Mouse (Mus musculus): Measurements from ENCODE around the gene Gm9999. TPM values are rescaled to one million over a fixed set of nuclear protein-coding genes. Genes with fewer than 3 reads are reported as not detected.
A peak's percentile ranks its signal among the peaks of the same experiment; 100 is the strongest.

Gene Gm9999
- polyA plus RNA-seq, 1 experiment from 2014 or later = not detected

GRCm38 (mm10) chr7:46962132-46962531 lies 21.2 kb upstream of the Gm9999 start:
- no peak overlapping the region for H3K4me3 ChIP-seq (ENCODE audit: low read depth, low read length)
- H3K27ac ChIP-seq (replicated peaks) = peak overlapping the region; percentile 84
- H3K36me3 ChIP-seq (ENCODE audit: control insufficient read depth, insufficient read depth, low read length) = no peaks in the 10 kb centered on the region
- no peak overlapping the region for H3K9ac ChIP-seq (ENCODE audit: low read length)
- no peaks in the 10 kb centered on the region for H3K27me3 ChIP-seq (ENCODE audit: control insufficient read depth, insufficient read depth, low read length)
- no peaks in the 10 kb centered on the region for H3K9me3 ChIP-seq (ENCODE audit: control insufficient read depth, low read length)
- no peak; the same call in 1 of the 2 replicates for TF ChIP-seq CTCF (IDR thresholded peaks at IDR 0.05; ENCODE audit: low read depth)
- TF ChIP-seq EP300 (optimal IDR thresholded peaks at IDR 0.05) = no peak
- no peak for DNase-seq (ENCODE audit: low spot score)
- H3K4me2 ChIP-seq (replicated peaks; ENCODE audit: low read depth) = no peak overlapping the region
- H3K4me1 ChIP-seq (replicated peaks; ENCODE audit: control insufficient read depth, insufficient read depth) = 0 out of 2 replicates have a peak, but pooled peaks cover 2% of the 10 kb centered on the region
- no peak for ATAC-seq (ENCODE audit: low FRiP score, low TSS enrichment)

GRCm38 (mm10) chr7:46962806-46963618 lies 20.4 kb upstream of the Gm9999 start:
- no peaks in the 10 kb centered on the region for H3K27me3 ChIP-seq (ENCODE audit: control insufficient read depth, insufficient read depth, low read length)
- peak overlapping the region; percentile 84 for H3K27ac ChIP-seq (replicated peaks)
- H3K9me3 ChIP-seq (ENCODE audit: control insufficient read depth, low read length) = no peaks in the 10 kb centered on the region
- H3K4me1 ChIP-seq (replicated peaks; ENCODE audit: control insufficient read depth, insufficient read depth) = 0 out of 2 replicates have a peak, but pooled peaks cover 2% of the 10 kb centered on the region
- 1% methylated on average over 9 of the region's 9 CpGs for WGBS
- no peak overlapping the region for H3K9ac ChIP-seq (ENCODE audit: low read length)
- DNase-seq (ENCODE audit: low spot score) (peak; percentile 77), ATAC-seq (ENCODE audit: low FRiP score, low TSS enrichment) (peak; percentile 74)
- peak overlapping the region; percentile 42 for H3K4me2 ChIP-seq (replicated peaks; ENCODE audit: low read depth)
- H3K4me3 ChIP-seq (ENCODE audit: low read depth, low read length) = no peak overlapping the region
- H3K36me3 ChIP-seq (ENCODE audit: control insufficient read depth, insufficient read depth, low read length) = no peaks in the 10 kb centered on the region
- TF ChIP-seq CTCF (IDR thresholded peaks at IDR 0.05; ENCODE audit: low read depth) = peak; percentile 93
- no peak for TF ChIP-seq EP300 (optimal IDR thresholded peaks at IDR 0.05)

- 64% methylated on average over 7 of the region's 7 CpGs for WGBS
- ATAC-seq (ENCODE audit: low FRiP score, low TSS enrichment) = no peak
These were observed 19.3 kb upstream of the Gm9999 start for GRCm38 (mm10) chr7:46964070-46964469.

GRCm38 (mm10) chr7:46969898-46970297 lies 13.5 kb upstream of the Gm9999 start:
- no peaks in the 10 kb centered on the region for H3K4me1 ChIP-seq (replicated peaks; ENCODE audit: control insufficient read depth, insufficient read depth)
- TF ChIP-seq EP300 (optimal IDR thresholded peaks at IDR 0.05) (no peak), CTCF (IDR thresholded peaks at IDR 0.05; ENCODE audit: low read depth) (no peak)
- ATAC-seq (ENCODE audit: low FRiP score, low TSS enrichment) (no peak), DNase-seq (ENCODE audit: low spot score) (no peak)
- H3K4me3 ChIP-seq (ENCODE audit: low read depth, low read length) = no peak overlapping the region
- H3K9me3 ChIP-seq (ENCODE audit: control insufficient read depth, low read length) = no peaks in the 10 kb centered on the region
- no peak overlapping the region for H3K9ac ChIP-seq (ENCODE audit: low read length)
- no peaks in the 10 kb centered on the region for H3K36me3 ChIP-seq (ENCODE audit: control insufficient read depth, insufficient read depth, low read length)
- 92% methylated on average over 4 of the region's 4 CpGs for WGBS
- no peak overlapping the region for H3K4me2 ChIP-seq (replicated peaks; ENCODE audit: low read depth)
- H3K27ac ChIP-seq (replicated peaks) = no peak overlapping the region
- H3K27me3 ChIP-seq (ENCODE audit: control insufficient read depth, insufficient read depth, low read length) = no peaks in the 10 kb centered on the region

More at GRCm38 (mm10) chr7:46964070-46964469, 19.3 kb upstream of the Gm9999 start:
- H3K4me3 ChIP-seq (ENCODE audit: low read depth, low read length) = no peak overlapping the region
- H3K9ac ChIP-seq (ENCODE audit: low read length) = no peak overlapping the region
- no peaks in the 10 kb centered on the region for H3K27me3 ChIP-seq (ENCODE audit: control insufficient read depth, insufficient read depth, low read length)
- no peaks in the 10 kb centered on the region for H3K36me3 ChIP-seq (ENCODE audit: control insufficient read depth, insufficient read depth, low read length)
- 0 out of 2 replicates have a peak, but pooled peaks cover 2% of the 10 kb centered on the region for H3K4me1 ChIP-seq (replicated peaks; ENCODE audit: control insufficient read depth, insufficient read depth)
- no peak overlapping the region for H3K27ac ChIP-seq (replicated peaks)
- no peak for DNase-seq (ENCODE audit: low spot score)
- H3K4me2 ChIP-seq (replicated peaks; ENCODE audit: low read depth) = no peak overlapping the region
- no peaks in the 10 kb centered on the region for H3K9me3 ChIP-seq (ENCODE audit: control insufficient read depth, low read length)
- TF ChIP-seq EP300 (optimal IDR thresholded peaks at IDR 0.05) (no peak), CTCF (IDR thresholded peaks at IDR 0.05; ENCODE audit: low read depth) (no peak)

- DNase-seq (ENCODE audit: low spot score) (no peak), ATAC-seq (ENCODE audit: low FRiP score, low TSS enrichment) (no peak)
- H3K36me3 ChIP-seq (ENCODE audit: control insufficient read depth, insufficient read depth, low read length) = no peaks in the 10 kb centered on the region
- WGBS = 93% methylated on average over 4 of the region's 4 CpGs
- H3K27ac ChIP-seq (replicated peaks) = no peak overlapping the region
- no peak overlapping the region for H3K4me2 ChIP-seq (replicated peaks; ENCODE audit: low read depth)
- no peak for TF ChIP-seq CTCF (IDR thresholded peaks at IDR 0.05; ENCODE audit: low read depth)
- no peak for TF ChIP-seq EP300 (optimal IDR thresholded peaks at IDR 0.05)
- no peaks in the 10 kb centered on the region for H3K9me3 ChIP-seq (ENCODE audit: control insufficient read depth, low read length)
- H3K4me3 ChIP-seq (ENCODE audit: low read depth, low read length) = no peak overlapping the region
- no peaks in the 10 kb centered on the region for H3K4me1 ChIP-seq (replicated peaks; ENCODE audit: control insufficient read depth, insufficient read depth)
- no peaks in the 10 kb centered on the region for H3K27me3 ChIP-seq (ENCODE audit: control insufficient read depth, insufficient read depth, low read length)
- H3K9ac ChIP-seq (ENCODE audit: low read length) = no peak overlapping the region
These were observed 8.7 kb upstream of the Gm9999 start for GRCm38 (mm10) chr7:46974648-46975047.

- 88% methylated on average over 11 of the region's 11 CpGs for WGBS
- no peak overlapping the region for H3K27ac ChIP-seq (replicated peaks)
- no peak for TF ChIP-seq EP300 (optimal IDR thresholded peaks at IDR 0.05)
- TF ChIP-seq CTCF (IDR thresholded peaks at IDR 0.05; ENCODE audit: low read depth) = no peak
- no peaks in the 10 kb centered on the region for H3K27me3 ChIP-seq (ENCODE audit: control insufficient read depth, insufficient read depth, low read length)
- no peaks in the 10 kb centered on the region for H3K4me1 ChIP-seq (replicated peaks; ENCODE audit: control insufficient read depth, insufficient read depth)
- no peak overlapping the region for H3K9ac ChIP-seq (ENCODE audit: low read length)
- no peaks in the 10 kb centered on the region for H3K36me3 ChIP-seq (ENCODE audit: control insufficient read depth, insufficient read depth, low read length)
- no peak overlapping the region for H3K4me3 ChIP-seq (ENCODE audit: low read depth, low read length)
- H3K9me3 ChIP-seq (ENCODE audit: control insufficient read depth, low read length) = no peaks in the 10 kb centered on the region
- H3K4me2 ChIP-seq (replicated peaks; ENCODE audit: low read depth) = no peak overlapping the region
- DNase-seq (ENCODE audit: low spot score) (no peak), ATAC-seq (ENCODE audit: low FRiP score, low TSS enrichment) (no peak)
These were observed 7.9 kb upstream of the Gm9999 start for GRCm38 (mm10) chr7:46975456-46975855.

Measured in stomach, postnatal 0 days (tissue).